Mouse (Mus musculus) right cerebral cortex, postnatal 14 days (tissue): Measurements from ENCODE around the gene Hyal5.

Experiments used
- DNase-seq: peaks from one replicate; pipeline ENCODE4 v3.0.0; 2022

The Hyal5 gene

DNA sequence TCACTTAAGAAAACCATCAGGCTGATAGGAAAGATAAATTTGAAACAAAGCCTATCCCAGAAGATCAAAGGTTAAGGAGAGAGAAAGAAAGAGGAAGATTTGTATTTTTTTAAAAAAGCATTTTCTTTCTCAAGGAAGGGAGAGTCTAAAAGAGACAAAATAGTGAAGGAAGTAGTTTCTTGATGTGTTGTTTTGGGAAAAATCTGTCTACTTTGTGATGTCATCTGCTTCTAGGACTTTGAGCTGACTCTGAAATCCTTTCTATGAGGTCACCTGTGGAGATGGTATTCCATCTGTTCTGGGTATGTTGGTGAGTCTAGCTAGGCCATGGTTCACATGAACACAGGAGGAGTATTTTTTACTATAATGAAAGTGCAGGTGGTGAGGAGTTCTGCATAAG lies at the start of gene Hyal5:
Gene Hyal5 (plus strand): TSS at position 301 of the 400 bp plus-strand sequence.
- DNase-seq, result no peak

- DNase-seq, result no peak
Observed at GRCm38 (mm10) chr6:24822070-24822469, 35.7 kb upstream of the Hyal5 start.

- DNase-seq, result peak; percentile 5
Observed at GRCm38 (mm10) chr6:24860320-24860719, 2.5 kb downstream of the Hyal5 start.

DNA sequence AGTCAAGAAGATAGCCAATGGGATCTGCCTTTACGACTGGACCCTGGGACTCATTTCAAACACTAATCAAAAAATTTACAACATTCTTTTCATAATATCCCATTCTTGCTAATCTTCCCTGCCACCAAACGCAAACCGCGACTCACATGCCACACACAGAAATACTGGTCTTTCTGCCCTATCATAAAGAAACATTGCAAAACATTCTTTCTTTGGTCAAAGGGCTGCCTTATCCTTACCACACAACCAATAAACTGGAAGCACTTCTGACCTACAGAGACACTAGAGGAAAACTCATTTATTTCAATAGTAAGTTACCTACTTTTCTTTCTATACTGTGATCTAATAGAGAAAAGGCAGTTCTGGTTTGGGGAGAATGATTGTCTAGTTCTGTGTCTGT lies 5.9 kb downstream of the Hyal5 start:
- no peak for DNase-seq

DNA sequence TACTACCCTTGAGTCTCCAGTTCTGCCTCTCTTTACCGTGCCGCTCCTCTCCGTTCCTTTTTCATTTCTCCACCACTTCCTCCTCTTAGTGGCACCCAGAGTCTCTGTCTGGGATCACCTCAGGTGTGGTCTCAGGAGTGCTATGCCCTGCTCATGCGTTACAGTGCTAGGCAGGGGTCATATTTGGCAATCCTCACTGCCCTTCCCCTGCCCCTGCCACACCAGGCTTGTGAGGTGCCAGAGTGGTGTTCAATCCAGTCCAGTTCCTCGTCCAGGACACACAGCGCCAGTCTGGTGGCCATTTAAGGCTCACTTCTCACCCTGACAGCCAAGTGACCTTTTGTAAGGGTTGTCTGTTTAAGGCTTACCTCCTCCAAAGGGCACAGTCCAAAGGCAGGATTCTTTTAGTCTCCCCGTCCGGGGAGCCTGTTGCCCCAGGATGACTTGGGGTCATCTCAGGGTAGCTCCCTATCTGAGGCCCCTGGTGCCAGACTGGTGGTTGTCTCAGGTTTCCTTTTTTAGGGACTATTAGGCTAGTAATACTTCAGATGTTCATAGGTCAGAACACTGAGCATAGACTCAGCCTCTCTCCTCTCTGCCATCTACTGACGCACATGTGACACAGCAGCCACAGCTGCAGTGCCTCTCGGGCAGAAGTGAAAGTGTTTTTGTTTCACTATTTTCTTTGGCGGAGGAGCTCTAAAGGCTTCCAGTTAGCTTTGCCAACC lies 36.5 kb downstream of the Hyal5 start:
- peak; percentile 5 for DNase-seq

GRCm38 (mm10) chr6:24894874-24895183 lies 37.0 kb downstream of the Hyal5 start:
- DNase-seq, result no peak

GRCm38 (mm10) chr6:24905101-24905500 lies 47.3 kb downstream of the Hyal5 start:
- no peak for DNase-seq

DNA sequence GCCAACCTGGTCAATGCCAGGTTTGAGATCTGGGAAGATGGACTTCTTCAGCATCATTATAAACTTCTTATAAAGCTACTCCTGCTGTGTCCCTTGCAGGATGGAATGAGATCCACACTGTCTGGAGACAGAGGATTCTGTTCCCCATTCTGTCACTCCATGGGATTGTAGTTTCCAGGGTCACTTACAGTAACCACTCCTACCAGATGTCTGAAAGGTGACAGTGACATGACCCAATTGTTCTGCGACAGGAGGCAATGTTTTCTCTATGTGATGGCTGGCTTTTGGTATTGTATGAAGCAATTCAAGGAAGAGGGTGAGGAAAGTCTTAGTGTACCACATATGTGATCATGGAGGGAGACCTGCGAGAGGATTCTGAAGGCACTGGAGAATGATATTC lies 50.0 kb downstream of the Hyal5 start:
- no peak for DNase-seq

DNA sequence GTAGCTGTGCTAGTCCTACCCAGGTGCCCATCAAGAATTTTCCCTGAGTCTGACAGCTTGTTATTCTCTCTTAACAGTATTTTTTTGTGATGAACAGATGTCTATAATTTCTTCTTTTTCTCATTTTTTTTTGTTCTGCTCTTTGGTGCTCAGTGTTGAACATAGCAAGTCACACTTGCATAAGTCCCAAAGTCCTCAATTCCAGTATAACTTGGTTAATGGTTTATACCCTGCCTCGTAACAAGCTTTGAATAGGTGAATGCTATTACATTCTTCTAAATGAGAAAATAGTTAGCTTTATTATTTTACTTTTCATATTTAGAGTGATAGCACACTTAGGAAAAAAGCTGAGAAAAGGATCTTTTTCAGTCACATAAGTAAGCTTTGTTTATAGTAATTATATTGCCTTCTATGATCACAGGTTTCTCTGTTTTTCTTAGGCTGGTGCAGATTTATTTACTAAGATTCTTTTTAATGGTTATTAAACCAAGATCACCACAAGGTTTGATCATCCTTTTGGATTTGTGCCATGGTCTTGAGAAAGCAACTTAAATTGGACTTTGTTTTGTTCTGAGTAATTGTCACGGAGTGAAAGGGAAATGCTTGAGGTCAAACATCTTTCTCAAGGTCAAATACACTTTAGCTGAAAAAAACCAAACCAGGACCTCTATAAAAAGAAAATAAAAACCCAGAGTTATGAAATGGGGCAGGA lies 52.4 kb downstream of the Hyal5 start:
- DNase-seq, result no peak

DNA sequence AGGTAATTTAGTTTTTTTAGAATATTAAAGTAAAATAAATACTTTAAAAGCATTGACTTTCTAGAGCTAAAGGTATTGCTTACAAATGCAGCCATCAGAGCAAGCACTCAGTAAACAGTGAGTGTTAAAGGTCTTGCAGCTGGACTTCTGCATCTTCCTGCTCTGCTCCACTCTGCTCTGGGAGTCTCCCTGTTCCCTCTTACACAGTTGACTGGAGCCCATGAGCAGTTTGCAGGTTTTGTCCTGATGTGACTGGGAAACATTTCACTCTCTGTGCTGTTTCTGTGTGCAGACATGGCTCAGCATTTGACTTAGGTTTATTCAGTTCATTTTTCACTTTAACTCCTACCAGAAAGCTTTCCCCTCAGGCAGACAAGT lies 52.9 kb downstream of the Hyal5 start:
- DNase-seq, result no peak

DNA sequence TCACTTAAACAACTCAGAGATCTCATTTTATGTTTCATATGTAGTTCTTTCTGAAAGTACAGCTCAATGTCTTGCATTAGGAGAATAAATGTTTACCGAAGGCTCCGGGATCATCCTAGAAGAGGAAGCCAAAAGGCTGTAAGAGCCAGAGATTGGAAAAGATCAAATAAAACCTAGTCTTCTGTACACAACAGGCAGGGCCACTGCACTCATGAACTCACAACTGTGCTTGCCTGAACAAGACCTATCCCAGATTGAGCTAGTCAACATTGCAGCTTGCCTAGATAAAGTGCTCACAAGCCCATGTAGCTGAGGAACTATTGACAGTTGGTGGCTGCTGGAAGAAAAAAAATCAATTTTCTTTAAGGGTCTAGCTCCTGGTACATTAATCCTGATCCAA lies 55.8 kb downstream of the Hyal5 start:
- DNase-seq, result no peak

GRCm38 (mm10) chr6:24925076-24925785 lies 67.4 kb downstream of the Hyal5 start:
- no peak for DNase-seq
